10 mouse cellular contexts compared by ENCODE assay signal in the genomic region with DNA sequence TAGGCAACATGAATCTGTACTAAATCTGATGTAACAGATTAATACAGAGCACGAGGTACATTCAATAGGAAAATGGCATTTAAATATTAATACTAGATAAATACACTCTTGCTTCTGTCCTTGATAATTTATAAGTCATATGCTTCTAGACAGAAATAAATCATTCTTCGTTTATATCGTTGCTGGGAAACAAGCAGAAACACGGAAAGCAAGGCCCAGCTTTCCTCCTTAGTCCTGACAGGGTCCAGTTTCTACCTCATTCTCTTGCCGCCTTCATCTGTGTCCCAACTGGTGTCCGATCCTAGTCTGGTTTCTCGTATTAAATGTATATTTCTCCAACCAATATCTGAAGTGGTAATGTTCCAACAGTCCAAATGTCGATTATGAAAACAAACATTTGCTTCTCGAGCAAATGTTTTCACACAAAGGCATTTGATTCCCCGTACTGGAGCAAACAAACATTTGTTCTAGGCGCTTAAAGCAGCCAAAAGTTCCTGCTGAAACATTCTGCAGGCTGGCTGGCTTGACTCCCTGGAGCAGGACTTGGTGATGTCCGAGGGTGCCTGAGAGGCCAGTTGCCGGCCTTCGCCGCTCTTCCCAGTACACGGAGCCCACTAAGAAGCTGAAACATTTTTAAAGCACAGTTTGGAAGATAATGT.
DNase-seq lines count a peak whose midpoint lies in the region; ATAC-seq and TF ChIP-seq lines count a peak whose summit lies in the region.
"Had no signal": no experiment of that assay in that cellular context is flagged by ENCODE, and none has a peak within 500 bp of the region (broad histone marks: within the 10 kb centered on the region; RNA-seq: fewer than 3 reads in every experiment).

No protein-coding gene starts in this region.

- 64% methylated on average over 16 of the region's 16 CpGs for WGBS in liver, postnatal 0 days (ENCODE audit: insufficient replicate concordance)
- 71% methylated on average over 16 of the region's 16 CpGs for WGBS in liver, embryonic 12.5 days (ENCODE audit: insufficient replicate concordance)
- WGBS in limb, embryonic 14.5 days, result 59% methylated on average over 16 of the region's 16 CpGs

- no peak overlapping the region for H3K9ac ChIP-seq in liver, postnatal 0 days (replicated peaks)
- no peak overlapping the region for H3K9ac ChIP-seq in liver, embryonic 12.5 days
- H3K9ac ChIP-seq in limb, embryonic 14.5 days (ENCODE audit: low read depth, low read length, severe bottlenecking), result no peak overlapping the region
- H3K9ac ChIP-seq: embryonic facial prominence, embryonic 15.5 days had no signal

- H3K4me3 ChIP-seq in liver, postnatal 0 days (ENCODE audit: low read depth, low read length), result no peak overlapping the region
- no peak overlapping the region for H3K4me3 ChIP-seq in liver, embryonic 12.5 days
- no peak overlapping the region for H3K4me3 ChIP-seq in limb, embryonic 14.5 days (replicated peaks; ENCODE audit: low read length)
- H3K4me3 ChIP-seq: embryonic facial prominence, embryonic 15.5 days had no signal

- no peaks in the 10 kb centered on the region for H3K9me3 ChIP-seq in liver, postnatal 0 days (ENCODE audit: low read length)
- no peaks in the 10 kb centered on the region for H3K9me3 ChIP-seq in liver, embryonic 12.5 days (replicated peaks)
- no peaks in the 10 kb centered on the region for H3K9me3 ChIP-seq in limb, embryonic 14.5 days (ENCODE audit: control insufficient read depth, low read length)
- H3K9me3 ChIP-seq: embryonic facial prominence, embryonic 15.5 days had no signal

- no peaks in the 10 kb centered on the region for H3K27me3 ChIP-seq in liver, postnatal 0 days (ENCODE audit: insufficient read depth, low read length)
- no peaks in the 10 kb centered on the region for H3K27me3 ChIP-seq in liver, embryonic 12.5 days (replicated peaks)
- no peaks in the 10 kb centered on the region for H3K27me3 ChIP-seq in limb, embryonic 14.5 days (ENCODE audit: control insufficient read depth, insufficient read depth, low read length)
- H3K27me3 ChIP-seq: embryonic facial prominence, embryonic 15.5 days had no signal

- no peak for DNase-seq in liver, postnatal 0 days
- DNase-seq in heart, postnatal 4 days, result peak; percentile 32
- DNase-seq in limb, embryonic 14.5 days (ENCODE audit: low spot score), result no peak
- DNase-seq in skeletal muscle tissue, adult 2 months (ENCODE audit: low read depth, low spot score), result peak; percentile 44
- no peak for DNase-seq in left cerebral cortex, postnatal 36 days (ENCODE audit: low spot score in 2 of 2)
- DNase-seq in urinary bladder, postnatal 10 days (ENCODE audit: low spot score), result no peak
- DNase-seq in frontal cortex, postnatal 25 days (ENCODE audit: low spot score in 2 of 2), result no peak
- DNase-seq: left cerebral cortex, postnatal 4 days had no signal

- no peak for TF ChIP-seq POLR2A in limb, embryonic 14.5 days (IDR thresholded peaks at IDR 0.05; ENCODE audit: borderline replicate concordance, extremely low read depth, insufficient read depth, insufficient read length)

- H3K36me3 ChIP-seq in liver, postnatal 0 days (replicated peaks; ENCODE audit: insufficient read depth, low read length), result no peaks in the 10 kb centered on the region
- no peaks in the 10 kb centered on the region for H3K36me3 ChIP-seq in liver, embryonic 12.5 days
- no peaks in the 10 kb centered on the region for H3K36me3 ChIP-seq in limb, embryonic 14.5 days (ENCODE audit: control insufficient read depth, insufficient read depth, low read length)
- H3K36me3 ChIP-seq: embryonic facial prominence, embryonic 15.5 days had no signal

- TF ChIP-seq EP300 in liver, postnatal 0 days (IDR thresholded peaks at IDR 0.05; ENCODE audit: low read depth), result no peak

- 0 out of 2 replicates have a peak, but pooled peaks cover 4% of the 10 kb centered on the region for H3K4me1 ChIP-seq in liver, postnatal 0 days (ENCODE audit: insufficient read depth)
- H3K4me1 ChIP-seq in liver, embryonic 12.5 days, result no peaks in the 10 kb centered on the region
- H3K4me1 ChIP-seq in limb, embryonic 14.5 days (ENCODE audit: control insufficient read depth, insufficient read depth, low read length), result no peaks in the 10 kb centered on the region
- H3K4me1 ChIP-seq: embryonic facial prominence, embryonic 15.5 days had no signal

- TF ChIP-seq CTCF in liver, postnatal 0 days (IDR thresholded peaks at IDR 0.05; ENCODE audit: low read depth), result no peak

- no peak for ATAC-seq in liver, postnatal 0 days
- no peak for ATAC-seq in liver, embryonic 12.5 days
- no peak for ATAC-seq in limb, embryonic 14.5 days (ENCODE audit: low FRiP score, low read depth)

- H3K4me2 ChIP-seq in liver, postnatal 0 days (ENCODE audit: low read depth, low read length), result no peak overlapping the region
- H3K4me2 ChIP-seq in liver, embryonic 12.5 days, result no peak overlapping the region
- H3K4me2 ChIP-seq in limb, embryonic 14.5 days (replicated peaks; ENCODE audit: low read depth, low read length, severe bottlenecking), result no peak overlapping the region
- H3K4me2 ChIP-seq: embryonic facial prominence, embryonic 15.5 days had no signal

- peak overlapping the region; percentile 70 for H3K27ac ChIP-seq in liver, postnatal 0 days (ENCODE audit: low read depth)
- no peak overlapping the region for H3K27ac ChIP-seq in liver, embryonic 12.5 days
- H3K27ac ChIP-seq in limb, embryonic 14.5 days (replicated peaks; ENCODE audit: low read depth, low read length), result 0 out of 2 replicates have a peak overlapping the region, but pooled peaks have one; percentile 26
- H3K27ac ChIP-seq: embryonic facial prominence, embryonic 15.5 days had no signal

- intact Hi-C loops in left cerebral cortex, postnatal 36 days (cut with DNase I), result no loop called here

Comparison
In these comparisons a context has a peak if more than half of its experiments do, and no peak if none do; other contexts are left out.
1. DNase-seq: peak in heart, postnatal 4 days (single experiment) and skeletal muscle tissue, adult 2 months (single experiment); none in liver, postnatal 0 days (single experiment), limb, embryonic 14.5 days (single experiment), left cerebral cortex, postnatal 36 days (0 of 2), urinary bladder, postnatal 10 days (single experiment) and frontal cortex, postnatal 25 days (0 of 2).